Comparison of ENCODE assay signal across 12 mouse cellular contexts in genomic region chr1:168354934-168355333, GRCm38 (mm10).
DNase-seq lines count a peak whose midpoint lies in the region; ATAC-seq and TF ChIP-seq lines count a peak whose summit lies in the region.
"Had no signal": no experiment of that assay in that cellular context is flagged by ENCODE, and none has a peak within 500 bp of the region (broad histone marks: within the 10 kb centered on the region; RNA-seq: fewer than 3 reads in every experiment).

No protein-coding gene starts in this region.

- DNase-seq in kidney, postnatal 0 days (ENCODE audit: low spot score) = peak; percentile 36
- no peak for DNase-seq in kidney, postnatal 25 days
- DNase-seq in ZHBTc4 (ENCODE audit: low read depth, low spot score) = peak; percentile 29
- peak; percentile 73 for DNase-seq in mesoderm, embryonic 11.5 days (ENCODE audit: low read depth, low spot score)
- no peak for DNase-seq in yolk sac, embryonic 10.5 days (ENCODE audit: low spot score)
- DNase-seq in adrenal gland, postnatal 10 days = no peak
- DNase-seq in ovary, adult 18-20 months (ENCODE audit: low spot score) = no peak
- DNase-seq: cerebellum, adult 8-10 months; kidney, adult 9 months; thymus, adult 2 months had no signal

- H3K4me1 ChIP-seq in kidney, postnatal 0 days (replicated peaks; ENCODE audit: insufficient read depth, low read length) = peaks cover 36% of the 10 kb centered on the region
- peaks cover 82% of the 10 kb centered on the region for H3K4me1 ChIP-seq in embryonic facial prominence, embryonic 12.5 days

- H3K9ac ChIP-seq in kidney, postnatal 0 days (ENCODE audit: low read depth, low read length) = no peak overlapping the region
- H3K9ac ChIP-seq in embryonic facial prominence, embryonic 12.5 days = no peak overlapping the region
- H3K9ac ChIP-seq: limb, embryonic 13.5 days had no signal

- TF ChIP-seq CTCF in kidney, postnatal 0 days (IDR thresholded peaks at IDR 0.05; ENCODE audit: low read depth) = no peak

- H3K27ac ChIP-seq in kidney, postnatal 0 days = no peak overlapping the region
- peak overlapping the region; percentile 36; the same call in 1 of the 2 replicates for H3K27ac ChIP-seq in embryonic facial prominence, embryonic 12.5 days
- H3K27ac ChIP-seq: limb, embryonic 13.5 days had no signal

- H3K4me2 ChIP-seq in kidney, postnatal 0 days (ENCODE audit: low read length) = no peak overlapping the region
- no peak overlapping the region for H3K4me2 ChIP-seq in embryonic facial prominence, embryonic 12.5 days (replicated peaks)
- H3K4me2 ChIP-seq: limb, embryonic 13.5 days had no signal

- H3K27me3 ChIP-seq in kidney, postnatal 0 days (ENCODE audit: insufficient read depth, low read length) = no peaks in the 10 kb centered on the region
- no peaks in the 10 kb centered on the region for H3K27me3 ChIP-seq in embryonic facial prominence, embryonic 12.5 days

- no peak for ATAC-seq in kidney, postnatal 0 days (replicated peaks; ENCODE audit: low FRiP score, low read depth)
- no peak for ATAC-seq in embryonic facial prominence, embryonic 12.5 days (ENCODE audit: insufficient number of reproducible peaks, insufficient read depth, low FRiP score, low TSS enrichment)

- no peaks in the 10 kb centered on the region for H3K36me3 ChIP-seq in kidney, postnatal 0 days (ENCODE audit: insufficient read depth, low read length)
- H3K36me3 ChIP-seq in embryonic facial prominence, embryonic 12.5 days = 0 out of 2 replicates have a peak, but pooled peaks cover under 1% of the 10 kb centered on the region
- H3K36me3 ChIP-seq: limb, embryonic 13.5 days had no signal

- no peaks in the 10 kb centered on the region for H3K9me3 ChIP-seq in kidney, postnatal 0 days (replicated peaks; ENCODE audit: low read length)
- H3K9me3 ChIP-seq in embryonic facial prominence, embryonic 12.5 days = no peaks in the 10 kb centered on the region
- H3K9me3 ChIP-seq: limb, embryonic 13.5 days had no signal

- H3K4me3 ChIP-seq in kidney, postnatal 0 days (replicated peaks; ENCODE audit: low read depth, low read length) = no peak overlapping the region
- H3K4me3 ChIP-seq in embryonic facial prominence, embryonic 12.5 days = no peak overlapping the region
- H3K4me3 ChIP-seq: limb, embryonic 13.5 days had no signal

- WGBS in kidney, postnatal 0 days = 25% methylated on average over 4 of the region's 4 CpGs
- 26% methylated on average over 4 of the region's 4 CpGs for WGBS in embryonic facial prominence, embryonic 12.5 days

Comparison
In these comparisons a context has a peak if more than half of its experiments do, and no peak if none do; other contexts are left out.
1. DNase-seq: peak in kidney, postnatal 0 days (single experiment), ZHBTc4 (single experiment) and mesoderm, embryonic 11.5 days (single experiment); none in kidney, postnatal 25 days (0 of 2), yolk sac, embryonic 10.5 days (single experiment), adrenal gland, postnatal 10 days (single experiment) and ovary, adult 18-20 months (single experiment).